Comparison of ENCODE assay signal across 25 mouse cellular contexts in the genomic region with DNA sequence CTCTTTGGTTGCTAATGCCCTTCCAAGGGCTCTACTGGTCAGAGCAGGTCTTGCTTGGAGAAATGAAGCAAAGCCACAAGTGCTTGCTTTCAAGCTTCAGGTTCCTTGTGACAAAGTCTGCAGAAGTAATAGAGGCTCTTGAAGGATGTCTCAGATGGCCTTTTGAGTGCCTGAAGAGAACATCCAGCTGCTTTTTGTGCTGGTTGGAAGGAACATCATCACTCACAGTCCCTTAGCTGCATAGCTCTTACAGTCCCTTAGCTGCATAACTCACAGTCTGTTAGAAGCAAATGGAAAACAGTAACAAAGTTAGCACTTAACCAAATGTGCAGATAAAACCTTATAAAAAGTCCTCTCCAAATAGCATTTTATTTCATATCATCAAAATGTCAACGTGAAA.
"Had no signal": no experiment of that assay in that cellular context is flagged by ENCODE, and none has a peak within 500 bp of the region (broad histone marks: within the 10 kb centered on the region; RNA-seq: fewer than 3 reads in every experiment).

No protein-coding gene starts in this region.

- H3K4me3 ChIP-seq: gastrocnemius, adult 2 months; heart, adult 2 months; heart, embryonic 13.5 days; heart, embryonic 15.5 days; hindbrain, embryonic 13.5 days; hindbrain, embryonic 15.5 days; kidney, embryonic 15.5 days; limb, embryonic 13.5 days had no signal

- H3K9me3 ChIP-seq: heart, embryonic 13.5 days; heart, embryonic 15.5 days; hindbrain, embryonic 13.5 days; hindbrain, embryonic 15.5 days; kidney, embryonic 15.5 days; limb, embryonic 13.5 days had no signal

- H3K4me2 ChIP-seq: heart, embryonic 11.5 days; heart, embryonic 13.5 days; heart, embryonic 15.5 days; hindbrain, embryonic 13.5 days; hindbrain, embryonic 15.5 days; kidney, embryonic 15.5 days; limb, embryonic 13.5 days had no signal

- H3K4me1 ChIP-seq: heart, embryonic 15.5 days; hindbrain, embryonic 13.5 days; hindbrain, embryonic 15.5 days; limb, embryonic 13.5 days had no signal

- ATAC-seq: forebrain, embryonic 16.5 days; hindbrain, postnatal 0 days; intestine, embryonic 16.5 days had no signal

- DNase-seq: gastrocnemius, adult 2 months; gastrocnemius, postnatal 10 days; gastrocnemius, postnatal 25 days; heart, adult 2 months; heart, postnatal 14 days; heart, postnatal 36 days; kidney, adult 11 months; kidney, adult 2 months; kidney, adult 9 months; kidney, postnatal 14 days; kidney, postnatal 36 days; layer of hippocampus, adult 9-11 months; layer of hippocampus, postnatal 36 days; left cerebral cortex, postnatal 4 days had no signal

- H3K9ac ChIP-seq: heart, embryonic 13.5 days; heart, embryonic 15.5 days; hindbrain, embryonic 13.5 days; hindbrain, embryonic 15.5 days; kidney, embryonic 15.5 days; limb, embryonic 13.5 days had no signal

- H3K27me3 ChIP-seq: heart, embryonic 13.5 days; heart, embryonic 15.5 days; hindbrain, embryonic 13.5 days; hindbrain, embryonic 15.5 days; kidney, embryonic 15.5 days; limb, embryonic 13.5 days had no signal

- H3K36me3 ChIP-seq: heart, embryonic 13.5 days; heart, embryonic 15.5 days; hindbrain, embryonic 13.5 days; hindbrain, embryonic 15.5 days; kidney, embryonic 15.5 days; limb, embryonic 13.5 days had no signal

- H3K27ac ChIP-seq: gastrocnemius, adult 2 months; heart, adult 2 months; heart, embryonic 13.5 days; heart, embryonic 15.5 days; hindbrain, embryonic 13.5 days; hindbrain, embryonic 15.5 days; hindbrain, postnatal 0 days; kidney, embryonic 15.5 days; kidney, postnatal 0 days; limb, embryonic 13.5 days had no signal
